Mouse (Mus musculus) hindlimb bud, embryonic 11.5 days (tissue): ENCODE data around the gene Lrpprc.
"Not testable (repeated sequence)": the region's sequence is repeated elsewhere in the genome, so short reads cannot be mapped to it uniquely, and the experiment has no call there.

Experiments
- DNase-seq: peaks from one replicate; pipeline ENCODE4 v3.0.0-alpha.2; 2012; ENCODE audit warnings: low read depth, low spot score; ENCODE audit errors: extremely low spot score

The Lrpprc gene

DNA sequence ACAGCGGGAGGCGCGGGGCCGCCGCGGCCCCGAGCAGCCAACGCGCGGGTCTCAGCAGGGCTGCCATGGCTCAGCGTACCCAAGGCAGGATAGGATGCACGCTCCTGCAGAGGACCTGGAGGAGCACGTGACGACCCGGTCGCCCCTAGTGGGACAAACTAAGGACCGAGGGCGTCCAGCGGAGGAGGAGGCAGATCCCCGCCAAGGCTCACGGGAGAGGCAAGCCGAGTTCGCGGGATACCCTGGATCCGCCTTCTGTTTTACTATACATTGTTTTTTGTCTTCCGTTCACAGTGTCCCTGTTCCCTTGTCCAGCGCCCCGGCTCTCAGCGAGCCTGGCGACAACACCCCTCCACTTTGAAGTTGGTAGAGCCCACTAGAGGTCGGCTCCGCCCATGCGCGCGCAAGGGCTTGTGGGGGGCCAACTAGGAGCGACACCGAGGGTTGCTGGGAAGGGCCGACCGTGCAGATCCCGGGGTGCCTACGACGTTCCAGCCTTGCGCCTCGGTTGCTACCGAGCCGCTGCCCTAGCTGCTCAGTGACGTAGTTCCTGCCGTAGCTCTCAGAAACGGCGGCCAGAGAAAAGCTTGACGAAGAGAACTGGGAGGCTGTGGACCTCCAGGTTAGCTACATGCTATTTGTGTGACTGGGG is at the start of gene Lrpprc:
Lrpprc (minus strand) TSS at position 343 of the 652 bp plus-strand sequence.
- peak; percentile 79 for DNase-seq

DNA sequence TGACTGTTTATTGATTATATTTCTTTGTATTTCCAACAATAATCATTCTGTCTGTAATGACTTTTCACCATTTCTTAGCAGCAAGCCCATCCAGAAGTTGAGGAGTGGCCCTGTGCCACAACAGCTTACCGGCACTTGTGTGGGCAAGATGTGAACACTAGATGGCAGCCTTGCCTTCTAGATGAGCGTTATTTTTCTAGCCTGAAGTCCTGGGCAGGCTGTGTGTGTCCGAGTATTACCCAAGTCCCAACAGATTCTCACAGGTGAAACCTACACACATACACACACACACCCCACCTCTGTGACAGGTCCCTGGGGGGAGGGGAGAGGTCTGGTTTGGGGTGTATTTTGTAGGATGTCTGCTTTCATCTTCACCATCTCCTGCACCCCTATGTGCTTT is 47.2 kb upstream of the Lrpprc start:
- DNase-seq, result peak; percentile 56

DNA sequence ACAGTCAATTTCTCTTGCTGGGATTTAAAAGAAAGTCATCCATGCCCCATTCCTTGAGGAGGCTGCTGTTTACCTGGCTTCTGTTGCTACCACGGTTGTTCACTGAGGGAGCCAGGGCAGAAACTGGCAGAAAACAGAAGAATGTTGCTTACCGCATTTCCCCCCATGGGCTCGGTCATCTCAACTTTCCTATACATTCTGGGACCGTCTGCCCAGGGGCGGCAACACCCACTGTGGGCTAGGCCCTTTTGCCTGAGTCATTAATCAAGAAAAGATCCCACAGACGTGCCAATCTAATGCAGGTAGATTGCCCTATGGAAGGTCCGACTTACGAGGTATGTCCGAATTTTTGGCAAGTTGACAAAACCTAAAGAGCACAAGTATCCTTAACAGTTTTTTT is 44.7 kb upstream of the Lrpprc start:
- DNase-seq, result no peak

DNA sequence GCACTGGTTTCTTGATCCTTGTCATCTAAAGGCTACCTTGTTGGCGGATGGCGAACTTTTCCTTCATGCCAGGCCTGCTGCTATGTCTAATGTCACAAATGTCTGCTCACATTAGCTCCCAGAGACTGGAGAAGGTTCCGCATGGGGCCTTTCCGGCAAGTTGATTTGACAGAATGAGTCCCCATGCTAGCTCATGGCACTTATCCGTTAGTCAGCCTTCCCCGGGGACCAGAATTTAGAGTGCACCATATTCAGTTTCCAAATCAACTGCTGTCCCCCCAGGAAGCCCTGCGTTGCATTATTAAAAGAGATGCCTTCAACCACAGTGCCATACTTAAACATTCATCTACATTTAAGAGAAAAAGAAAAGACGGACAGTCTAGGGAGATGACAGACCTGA is 41.8 kb upstream of the Lrpprc start:
- DNase-seq, result no peak

DNA sequence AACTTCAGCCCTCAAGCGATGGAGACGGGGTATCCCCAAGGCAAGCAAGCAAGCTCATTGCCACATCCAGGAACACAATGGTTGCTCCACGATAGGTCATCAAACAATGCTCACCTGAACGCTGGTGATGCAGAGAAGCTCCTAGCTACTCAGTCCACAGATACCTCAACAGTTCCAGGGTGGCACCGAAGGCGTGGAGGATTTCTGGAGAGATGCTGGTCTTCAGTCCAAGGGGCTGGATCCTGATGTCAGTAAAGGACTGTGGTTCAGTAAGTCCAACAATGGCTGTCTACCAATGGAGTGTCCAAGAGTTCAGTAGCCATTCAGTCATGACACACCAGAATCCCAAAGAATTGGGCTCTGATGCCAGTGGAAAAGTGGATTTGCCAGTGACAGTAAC is 37.7 kb upstream of the Lrpprc start:
- no peak for DNase-seq

DNA sequence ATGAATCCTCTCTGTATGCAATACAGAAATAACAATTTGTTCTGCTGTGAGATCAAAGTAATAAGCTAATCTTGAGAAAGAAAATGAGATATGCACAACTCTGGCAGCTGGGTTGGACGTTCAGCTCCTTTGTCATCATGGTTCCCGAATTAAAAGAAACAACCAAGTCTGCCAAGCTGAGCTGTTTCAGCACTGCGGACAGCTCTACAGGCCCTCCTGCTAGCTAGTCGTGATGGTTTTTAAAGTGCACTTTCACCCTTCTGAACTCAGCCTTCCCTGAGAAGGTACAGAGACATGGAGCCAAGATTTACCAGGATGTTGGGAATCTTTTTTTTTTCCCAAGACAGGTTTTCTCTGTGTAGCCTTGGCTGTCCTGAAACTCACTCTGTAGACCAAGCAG is 30.0 kb upstream of the Lrpprc start:
- peak; percentile 49 for DNase-seq

DNA sequence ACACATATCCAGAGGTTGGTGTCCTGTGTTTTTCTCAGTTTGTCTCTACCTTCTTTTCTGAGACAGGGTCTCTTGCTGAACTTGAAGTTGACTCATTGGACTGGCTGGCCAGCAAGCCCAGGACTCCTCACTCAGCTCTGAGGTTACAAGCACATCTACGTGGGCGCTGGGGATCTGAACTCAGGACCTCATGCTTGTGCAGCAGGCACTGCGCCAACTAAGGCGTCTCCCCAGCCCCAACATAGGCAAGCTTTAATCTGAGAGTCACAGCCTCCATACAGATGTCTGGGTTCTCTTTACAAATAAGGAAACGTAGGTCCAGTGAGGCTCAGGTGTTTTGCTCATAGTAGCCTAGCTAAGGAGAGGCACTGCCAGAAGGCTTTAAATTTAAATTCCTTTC is 27.8 kb upstream of the Lrpprc start:
- no peak for DNase-seq

DNA sequence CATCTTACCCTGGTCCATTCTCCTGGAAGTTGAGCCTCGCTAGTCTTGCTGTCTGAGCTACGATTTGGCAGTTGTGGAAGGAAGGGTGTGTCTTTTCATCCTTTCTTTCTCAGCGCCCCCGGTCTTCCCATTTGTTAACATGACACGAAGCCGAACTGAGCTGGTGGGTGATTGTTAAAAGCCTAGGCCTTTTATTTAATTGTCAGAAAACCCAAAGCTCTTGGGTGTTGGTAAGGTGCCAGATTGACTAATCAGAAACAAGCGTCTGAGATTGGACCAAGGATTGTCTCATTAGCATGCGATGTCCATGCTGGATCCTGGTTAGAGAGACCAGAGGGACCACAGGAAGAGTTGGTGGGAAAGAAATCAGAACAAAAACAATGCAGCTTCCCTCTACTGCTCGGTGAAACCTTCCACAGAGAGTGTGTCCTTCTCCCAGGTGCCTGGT is 25.4 kb upstream of the Lrpprc start:
- DNase-seq, result no peak

DNA sequence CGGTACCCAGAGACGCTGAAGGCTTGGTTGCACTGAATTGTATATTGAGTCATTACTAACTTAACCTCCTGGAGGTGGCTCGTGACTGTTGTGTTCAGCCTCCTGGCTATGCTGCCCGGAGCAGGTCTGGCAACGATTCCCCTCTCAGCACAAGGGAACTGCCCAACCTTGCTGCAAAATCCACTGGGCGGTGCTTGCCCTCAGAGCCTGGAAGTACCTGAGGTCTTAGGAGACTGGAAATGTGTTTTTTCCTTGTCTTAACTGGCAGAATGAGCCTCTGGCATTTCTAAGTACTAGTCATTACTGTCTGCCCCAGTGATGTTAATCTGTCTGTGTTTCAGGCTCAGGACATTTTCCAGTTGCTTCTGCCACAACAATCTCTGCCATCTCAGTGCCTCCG is 24.3 kb upstream of the Lrpprc start:
- DNase-seq, result no peak

DNA sequence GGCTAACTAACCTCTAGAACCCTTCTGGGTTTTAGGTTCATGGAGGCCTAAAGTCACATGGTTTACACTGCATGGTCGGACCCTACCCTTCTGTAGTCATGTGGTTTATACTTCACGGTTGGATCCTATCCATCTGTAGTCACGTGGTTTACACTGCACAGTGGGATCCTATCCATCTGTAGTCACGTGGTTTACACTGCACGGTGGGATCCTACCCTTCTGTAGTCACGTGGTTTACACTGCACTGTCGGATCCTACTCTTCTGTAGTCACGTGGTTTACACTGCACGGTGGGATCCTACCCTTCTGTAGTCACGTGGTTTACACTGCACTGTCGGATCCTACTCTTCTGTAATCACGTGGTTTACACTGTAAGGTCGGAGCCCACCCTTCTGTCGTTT is 23.6 kb upstream of the Lrpprc start:
- DNase-seq, result not testable (repeated sequence)

DNA sequence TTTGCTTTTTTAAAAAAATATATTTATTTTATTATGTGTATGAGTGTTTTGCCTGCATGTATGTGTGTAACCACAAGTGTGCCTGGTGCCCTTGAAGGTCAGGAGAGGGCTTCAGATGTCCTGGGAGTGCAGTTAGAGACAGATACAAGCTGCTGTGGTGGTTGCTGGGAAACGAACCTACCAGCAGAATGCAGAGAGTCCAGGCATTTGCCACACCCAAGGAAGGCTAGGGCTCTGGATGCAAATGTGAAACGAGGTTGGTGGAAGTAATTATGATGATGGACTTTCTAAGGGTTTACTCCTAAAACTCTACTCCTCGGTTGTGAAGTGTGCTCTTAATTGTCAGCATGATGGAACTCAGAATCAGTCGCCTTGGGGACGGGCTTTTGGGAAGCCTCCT is 1.4 kb upstream of the Lrpprc start:
- no peak for DNase-seq

DNA sequence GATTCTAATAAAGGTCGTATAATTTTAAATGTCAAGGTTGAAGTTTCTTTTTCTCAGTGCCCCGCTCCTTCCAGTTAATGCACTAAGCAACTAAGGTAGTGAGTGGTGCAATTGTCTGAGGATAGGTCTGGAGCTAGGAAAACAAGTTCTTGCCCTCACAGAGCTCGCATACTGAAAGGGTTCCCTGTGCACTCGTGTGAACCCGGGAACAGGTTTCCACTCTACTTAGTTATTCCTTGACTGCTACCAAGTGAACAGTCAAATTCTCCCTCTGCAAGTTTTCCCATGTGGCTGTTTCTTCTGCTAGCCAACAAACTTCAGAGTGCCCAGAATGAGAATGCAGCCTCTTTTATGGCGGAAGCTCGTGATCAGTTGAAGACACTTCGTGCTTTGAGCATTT is 567 bp upstream of the Lrpprc start:
- no peak for DNase-seq

DNA sequence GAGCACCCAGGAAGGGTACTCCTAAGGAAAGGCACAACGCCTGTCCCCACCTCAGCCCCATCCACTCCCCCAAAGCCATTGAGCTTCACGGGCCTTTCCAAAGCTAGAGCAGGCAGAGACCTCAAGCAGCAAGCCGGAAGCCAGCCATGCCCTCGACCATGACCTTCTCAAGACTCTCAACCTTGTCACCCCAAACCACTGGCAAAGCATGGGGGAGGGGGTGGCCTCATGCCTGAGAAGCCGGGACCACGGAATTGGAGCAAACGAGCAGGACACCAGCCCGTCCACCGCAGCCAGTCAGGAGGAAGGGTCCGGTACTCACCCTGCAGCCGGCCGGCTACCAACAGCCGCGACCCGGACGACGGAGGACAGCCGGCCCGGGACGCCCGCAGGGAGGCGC is 546 bp downstream of the Lrpprc start:
- no peak for DNase-seq

DNA sequence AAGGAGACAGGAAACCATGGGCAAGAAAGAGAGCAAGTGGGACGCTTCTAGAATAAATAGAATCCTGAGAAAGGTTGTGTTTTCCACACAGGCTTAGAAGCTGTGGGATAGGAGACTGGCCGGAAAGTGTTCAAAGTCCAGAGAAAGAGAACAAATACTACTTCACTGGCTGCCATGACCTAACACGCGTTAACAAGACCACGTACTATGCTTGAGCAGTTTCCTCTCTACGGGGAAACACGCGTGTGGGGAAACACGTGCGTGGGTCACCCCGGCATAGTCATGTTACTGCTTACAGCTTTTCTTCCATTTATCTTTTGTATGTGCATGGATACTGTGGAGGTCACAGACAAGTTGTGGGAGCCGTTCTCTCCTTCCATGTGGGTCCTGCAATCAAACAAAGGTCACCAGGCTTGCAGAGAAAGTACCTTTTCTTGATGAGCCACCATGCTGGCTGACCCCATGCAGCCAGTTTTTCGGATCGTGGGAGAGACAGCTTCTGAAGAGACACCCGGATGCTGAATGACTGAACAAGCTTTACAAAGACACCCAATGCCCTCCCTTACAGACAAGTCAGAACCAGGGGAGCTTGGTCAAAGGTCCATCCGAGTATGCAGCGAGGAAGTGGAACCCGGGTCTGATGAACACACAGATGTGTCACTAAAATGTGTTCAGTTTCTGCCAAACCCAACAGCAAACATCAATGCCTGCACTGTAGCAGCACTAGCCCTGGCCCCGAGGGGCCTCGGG is 2.0 kb downstream of the Lrpprc start:
- DNase-seq, result no peak

DNA sequence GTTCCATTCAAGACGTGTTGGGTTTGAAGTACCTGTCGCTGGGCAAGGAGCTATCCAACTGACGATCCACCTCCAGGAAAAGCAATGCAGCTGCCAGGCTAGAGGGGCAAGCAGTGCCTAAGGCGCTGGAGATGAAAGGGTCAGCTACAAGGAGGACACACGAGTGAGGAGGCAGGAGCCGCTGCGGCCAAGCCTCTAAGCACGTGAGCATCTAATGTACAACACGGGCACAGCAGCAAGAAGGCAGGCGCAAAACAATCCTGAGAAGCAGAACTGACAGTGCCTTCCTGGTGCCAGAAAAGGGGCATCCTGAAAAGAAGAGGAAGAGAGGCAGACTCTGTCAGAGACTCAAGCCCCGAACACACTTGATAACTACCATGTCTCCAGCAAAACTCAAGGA is 3.1 kb downstream of the Lrpprc start:
- no peak for DNase-seq

DNA sequence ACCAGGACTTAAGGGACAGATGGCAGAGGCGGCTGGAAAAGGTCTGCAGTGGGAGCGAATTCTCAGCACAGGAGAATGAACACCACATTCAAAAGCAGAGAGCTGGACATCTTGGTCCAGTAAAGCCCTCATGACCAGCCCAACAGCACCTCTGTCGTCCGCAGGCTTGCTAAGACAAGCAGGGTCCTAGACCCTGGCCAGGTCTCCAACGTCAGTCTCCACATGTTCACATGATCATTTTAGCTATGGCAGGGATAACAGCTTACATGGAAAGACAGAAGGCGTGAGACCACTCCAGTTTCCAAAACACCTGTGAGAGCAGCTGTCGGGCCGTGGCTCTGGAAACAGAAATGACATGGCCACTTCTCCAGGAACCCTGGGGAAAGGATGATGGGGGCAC is 3.7 kb downstream of the Lrpprc start:
- DNase-seq, result no peak

DNA sequence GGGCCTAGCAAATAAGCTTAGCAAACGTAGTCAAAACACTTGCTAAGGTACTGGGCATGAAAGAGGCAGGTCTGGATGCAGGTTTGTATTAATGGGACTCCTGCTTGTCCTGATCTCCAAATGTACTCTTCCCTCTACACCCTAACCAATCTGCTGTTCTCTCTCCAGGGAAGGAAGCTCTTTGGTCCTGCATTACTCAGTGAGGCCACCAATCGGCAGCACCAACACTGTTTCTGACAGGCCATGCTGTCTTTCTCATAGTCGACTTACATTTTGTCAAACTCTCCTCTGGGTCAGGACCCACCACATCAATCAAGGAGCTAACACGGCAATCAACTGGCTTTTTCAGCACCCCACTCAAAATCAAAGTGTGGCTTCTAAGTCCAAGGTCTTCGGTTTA is 5.4 kb downstream of the Lrpprc start:
- DNase-seq, result no peak

DNA sequence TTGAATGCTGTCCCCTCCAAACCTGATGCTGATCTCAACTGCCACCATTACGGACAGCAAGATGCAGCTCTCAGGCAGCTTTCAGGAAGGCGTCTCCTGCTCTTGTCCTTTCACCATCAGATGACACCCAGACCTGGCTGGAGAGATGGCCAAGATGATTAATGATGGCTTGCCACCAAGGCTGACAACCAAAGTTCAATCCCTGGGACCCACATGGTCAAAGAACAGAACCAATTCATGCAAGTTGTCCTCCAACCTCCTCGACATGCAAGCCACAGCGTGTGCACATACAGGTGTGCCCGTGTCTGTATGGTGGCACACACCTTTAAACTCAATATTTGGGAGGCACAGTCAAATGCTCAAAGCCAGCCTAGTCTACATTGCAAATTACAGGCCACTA is 7.1 kb downstream of the Lrpprc start:
- DNase-seq, result no peak

DNA sequence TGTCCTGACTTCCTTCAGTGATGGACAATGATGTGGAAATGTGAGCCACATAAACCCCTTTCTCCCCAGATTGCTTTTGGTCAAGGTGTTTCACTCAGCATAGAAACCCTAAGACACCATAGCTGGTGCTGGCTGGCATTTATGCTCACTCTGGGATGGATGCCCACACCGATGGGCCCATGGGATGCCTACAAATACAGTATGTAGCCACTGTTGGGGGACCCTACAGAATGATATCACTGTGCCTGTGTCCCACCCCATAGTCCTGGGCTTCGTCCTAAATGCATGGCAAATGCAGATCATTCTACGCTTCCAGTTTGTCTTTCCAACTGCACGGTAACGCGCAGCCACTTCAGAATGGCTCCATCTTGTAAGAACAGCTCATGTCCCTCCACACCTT is 10.3 kb downstream of the Lrpprc start:
- DNase-seq, result no peak

DNA sequence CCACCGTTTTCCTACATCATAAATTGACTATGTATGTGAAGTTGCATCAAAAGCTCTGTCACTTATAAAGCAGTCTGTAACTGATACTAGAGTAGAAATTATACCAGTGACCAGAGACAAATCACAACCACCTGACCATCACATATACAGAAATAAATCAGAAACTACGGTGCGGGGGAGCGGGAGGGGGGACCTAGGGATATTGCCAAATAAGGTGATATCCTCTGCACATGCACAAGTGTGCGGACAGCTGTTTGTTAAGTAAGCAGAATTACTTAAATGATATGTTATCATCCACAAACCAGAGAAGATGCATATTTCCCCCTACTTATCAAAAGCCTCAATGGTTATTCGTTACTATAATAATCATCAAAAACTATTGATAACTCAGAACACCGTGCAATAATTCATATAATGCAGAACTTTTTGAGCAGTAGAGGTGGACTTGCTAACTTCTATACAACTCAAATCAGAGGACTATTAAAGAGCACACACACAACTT is 12.1 kb downstream of the Lrpprc start:
- DNase-seq, result no peak

DNA sequence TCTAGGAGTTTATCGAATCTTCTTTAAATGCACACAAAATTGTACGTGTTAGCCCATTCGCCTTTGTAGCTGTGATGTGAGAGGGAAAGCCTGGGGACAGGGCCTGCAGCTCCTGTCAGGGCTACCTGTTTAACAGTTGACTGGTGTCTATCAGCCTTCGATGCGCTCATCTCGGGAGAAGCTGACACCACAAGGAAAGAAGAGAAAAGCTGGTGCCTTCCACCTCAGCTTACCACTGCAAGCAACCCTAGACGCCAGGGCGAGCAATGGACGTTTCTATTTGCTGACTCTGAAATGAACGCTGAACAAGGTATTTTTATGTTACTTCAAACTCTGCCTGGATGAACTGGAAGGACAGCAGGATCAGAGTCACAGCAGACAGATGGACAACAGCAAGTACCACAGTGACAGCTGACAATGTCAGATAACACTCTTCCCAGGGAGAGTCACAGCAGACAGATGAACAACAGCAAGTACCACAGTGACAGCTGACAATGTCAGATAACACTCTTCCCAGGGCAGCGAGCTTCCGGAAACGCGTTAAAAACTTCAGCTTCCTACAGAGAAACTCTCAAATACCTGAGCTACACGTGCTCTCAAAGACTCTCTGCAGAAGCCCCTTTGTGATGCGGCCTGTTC is 14.1 kb downstream of the Lrpprc start:
- DNase-seq, result no peak

DNA sequence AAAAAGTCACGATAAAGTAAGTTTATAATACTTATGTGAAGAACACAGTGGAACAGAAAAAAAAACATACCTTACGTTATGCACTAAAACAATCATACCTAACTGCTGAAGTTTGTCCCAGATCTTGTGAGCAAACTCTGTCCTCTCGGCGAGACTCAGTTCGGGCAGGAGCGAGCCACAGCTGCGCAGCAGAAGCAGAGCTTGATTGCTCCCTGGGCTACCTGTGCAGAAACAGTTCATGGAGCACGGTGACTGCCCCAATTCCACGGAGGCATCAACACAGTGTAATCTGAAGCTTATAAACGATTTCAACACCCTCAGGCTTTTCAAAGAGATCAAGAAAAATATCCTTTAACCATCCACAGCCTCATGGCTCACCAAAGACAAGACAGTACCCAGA is 15.3 kb downstream of the Lrpprc start:
- DNase-seq, result no peak
